Mouse (Mus musculus) regulatory T cell (primary cell): Measurements from ENCODE around the gene Zcchc24.
"Not testable (repeated sequence)": the region's sequence is repeated elsewhere in the genome, so short reads cannot be mapped to it uniquely, and the experiment has no call there.

ENCODE experiments used
- in situ Hi-C: fragments of 300-600 bp; cut with MboI, MseI; formaldehyde crosslinking; loops from one replicate; pipeline ENCODE4 v1.15.1; 2025; ENCODE audit warnings: high pct_unique_total_duplicates

Gene Zcchc24

DNA sequence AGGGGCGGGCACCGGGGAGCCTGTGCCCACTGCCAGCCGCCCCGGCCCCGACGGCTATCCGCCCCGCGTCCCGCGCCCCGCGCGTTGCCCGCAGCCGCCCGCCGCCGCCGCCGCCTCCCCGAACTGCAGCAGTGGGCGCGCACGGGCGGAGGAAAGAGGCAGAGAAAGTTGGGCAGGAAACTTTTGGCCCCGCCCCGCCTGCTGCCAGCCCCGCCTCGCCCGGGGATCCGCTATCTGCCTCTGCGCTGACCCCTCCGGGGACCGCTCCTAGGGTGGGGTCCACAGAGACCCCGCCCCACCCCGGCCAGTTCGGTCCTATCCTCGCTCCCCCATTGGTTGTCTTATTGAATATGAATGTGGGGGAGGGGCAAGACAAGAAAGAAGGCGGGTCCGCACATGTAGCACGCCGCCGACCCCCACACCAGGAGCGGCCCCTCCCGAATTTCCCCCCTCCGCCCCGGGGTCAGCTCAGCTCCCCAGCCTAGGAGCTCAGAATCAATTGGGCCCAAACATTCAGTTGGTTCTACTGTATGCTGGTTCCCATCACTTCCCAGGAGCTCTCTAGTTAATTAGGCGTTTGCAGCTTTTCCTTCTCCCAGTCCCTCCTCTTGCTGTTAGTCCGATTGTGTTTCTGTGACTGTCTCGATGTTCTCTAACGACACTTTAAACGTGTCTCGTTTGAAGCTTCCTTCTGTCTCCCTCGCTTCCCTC lies at the start of gene Zcchc24:
TSS of gene Zcchc24 (minus strand) at position 125 of the 711 bp plus-strand sequence.
- in situ Hi-C loops, result no loop called here

DNA sequence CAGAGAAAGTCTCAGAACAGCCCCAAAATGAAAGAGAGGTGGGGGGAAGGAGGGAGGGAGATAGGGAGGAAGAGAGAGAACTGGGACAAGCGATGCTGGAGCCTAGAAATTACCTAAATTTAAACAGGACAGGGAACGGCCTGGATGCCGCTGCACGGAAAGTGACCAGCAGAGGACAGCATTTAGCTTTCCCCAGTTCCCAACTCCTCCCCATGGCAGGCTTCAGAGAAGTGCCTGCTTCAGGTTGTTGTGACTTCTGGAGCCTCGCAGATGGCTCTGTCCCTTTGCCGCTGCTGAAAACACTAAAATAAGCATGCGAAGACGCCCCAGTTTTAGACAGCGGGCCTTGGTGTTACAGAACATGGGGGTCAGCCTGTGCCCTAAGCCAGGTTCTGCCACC lies 47.6 kb upstream of the Zcchc24 start:
- in situ Hi-C loops, result no loop called here

GRCm38 (mm10) chr14:25814140-25814539 lies 45.3 kb upstream of the Zcchc24 start:
- in situ Hi-C loops, result no loop called here

- in situ Hi-C loops, result not testable (repeated sequence)
Measured at GRCm38 (mm10) chr14:25811026-25811425, 42.2 kb upstream of the Zcchc24 start.

DNA sequence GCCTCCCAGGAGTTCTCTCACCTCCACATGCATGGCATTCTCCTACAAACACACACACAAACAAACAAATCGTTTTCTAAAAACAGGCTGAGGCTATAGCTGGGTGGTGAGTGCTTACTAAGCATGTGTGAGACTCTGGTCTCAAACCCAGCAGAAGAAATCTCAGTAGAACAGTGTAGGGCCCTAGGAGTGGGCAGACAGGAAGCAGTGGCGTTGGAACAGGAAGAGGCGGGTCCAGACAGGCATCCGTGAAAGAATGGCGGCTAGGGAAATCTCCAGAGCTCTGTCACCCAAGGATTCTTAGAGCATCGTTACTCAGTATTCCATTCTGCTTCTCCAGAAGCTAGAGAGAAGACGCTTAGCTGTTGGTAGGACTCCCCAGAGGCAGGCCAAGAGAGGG lies 37.7 kb upstream of the Zcchc24 start:
- in situ Hi-C loops, result no loop called here

DNA sequence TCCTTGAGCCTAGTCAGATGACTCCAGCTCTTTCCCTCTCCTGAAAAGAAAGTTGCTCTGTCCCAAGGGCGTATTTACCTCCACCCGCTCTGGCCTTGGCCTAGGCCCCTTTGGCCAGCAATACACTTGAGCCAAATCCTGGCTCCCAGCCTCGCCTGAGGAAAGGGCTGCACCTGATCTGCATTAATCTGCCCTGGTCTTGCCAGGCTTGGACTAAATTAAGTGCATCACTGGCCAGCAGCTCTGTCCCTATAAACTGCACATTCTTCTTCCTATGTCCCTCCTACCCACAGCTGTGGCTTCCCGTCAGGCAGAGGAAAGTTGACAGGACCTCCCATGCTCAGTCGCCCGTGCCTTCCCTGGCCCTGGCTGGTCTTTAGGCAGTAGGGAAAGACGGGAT lies 37.0 kb upstream of the Zcchc24 start:
- in situ Hi-C loops, result no loop called here

DNA sequence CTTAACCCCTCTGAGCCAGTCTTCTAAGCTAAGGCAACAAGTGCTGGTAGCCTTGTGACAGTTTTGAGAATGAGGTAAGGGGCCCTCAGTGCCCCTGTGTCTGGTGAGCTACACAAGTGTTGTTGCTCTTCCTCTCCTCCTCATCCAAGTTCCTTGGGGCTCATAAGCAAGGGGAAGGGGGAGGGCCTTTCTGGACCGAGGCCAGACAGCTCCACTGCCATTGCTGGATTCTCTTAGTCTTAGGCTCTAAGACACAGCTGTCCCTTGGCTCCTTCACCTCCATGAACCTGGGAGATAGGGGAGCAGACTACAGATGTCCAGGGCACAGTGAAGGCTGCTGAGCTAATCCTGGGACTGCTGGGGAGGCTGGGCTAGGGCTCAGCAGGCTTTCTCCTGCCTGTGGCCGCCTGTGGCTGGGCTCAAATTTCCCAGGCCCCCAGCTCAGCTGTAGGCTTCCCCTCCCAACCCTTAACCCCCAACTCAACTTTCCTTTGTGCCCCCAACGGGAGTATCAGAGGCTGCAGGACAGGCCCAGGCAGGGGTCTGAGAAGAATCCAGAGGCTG lies 34.5 kb upstream of the Zcchc24 start:
- in situ Hi-C loops, result no loop called here

DNA sequence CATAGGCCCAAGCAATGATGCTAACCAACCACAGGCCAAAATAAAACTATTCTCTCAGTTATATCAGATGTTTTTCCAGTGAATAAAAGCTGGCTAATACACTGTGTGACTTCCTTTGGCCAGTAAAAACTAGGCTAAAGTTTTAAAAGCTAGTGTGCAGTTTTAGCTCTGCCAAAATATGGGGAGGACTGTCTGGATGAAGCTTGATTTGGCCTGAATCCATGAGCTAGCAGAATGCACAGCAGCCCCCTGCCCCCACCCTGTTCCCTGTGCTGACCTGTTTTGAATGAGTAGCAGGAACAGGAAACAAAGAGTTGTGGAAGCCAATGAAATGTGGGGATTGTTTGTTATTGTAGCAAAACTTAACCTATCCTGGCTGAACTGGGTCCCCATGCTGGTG lies 33.7 kb upstream of the Zcchc24 start:
- in situ Hi-C loops, result no loop called here

DNA sequence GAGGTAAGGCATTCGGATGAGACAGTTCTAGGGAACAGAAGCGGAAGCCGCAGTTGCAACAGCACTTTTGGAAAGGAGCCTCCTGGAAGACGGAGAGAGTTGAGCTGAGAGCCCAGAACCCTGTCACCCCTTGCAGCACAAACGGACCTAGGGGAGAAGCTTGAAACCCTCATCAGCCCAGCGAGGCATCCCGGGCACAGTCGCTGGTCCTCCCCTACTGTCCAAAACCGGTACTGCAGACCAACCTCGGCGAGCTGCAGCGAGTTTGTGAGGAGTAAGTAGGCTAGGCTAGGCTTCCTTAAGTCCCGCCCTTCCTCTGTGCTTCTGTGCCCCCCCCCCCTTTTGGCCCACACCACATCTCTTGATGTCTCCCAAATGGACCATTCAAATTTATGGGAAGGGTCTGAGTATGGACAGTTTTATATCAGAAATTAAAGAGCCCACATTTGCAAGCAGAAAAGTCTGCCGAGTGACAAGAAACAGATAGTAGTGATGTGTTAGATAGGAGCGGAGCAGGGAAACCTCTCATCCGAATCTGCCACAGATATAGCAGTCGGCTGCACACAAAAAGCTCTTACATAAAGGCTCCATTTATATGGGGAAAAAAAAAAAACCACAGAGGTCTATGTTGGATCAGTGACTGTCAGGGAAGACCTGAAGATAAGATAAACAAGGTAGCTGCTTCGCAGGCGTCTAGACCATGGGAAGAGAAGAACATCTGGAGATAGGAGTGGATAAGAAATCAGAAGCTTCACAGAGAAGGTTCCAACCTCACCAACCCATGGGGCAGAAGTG lies 31.5 kb upstream of the Zcchc24 start:
- in situ Hi-C loops, result no loop called here

GRCm38 (mm10) chr14:25796619-25797018 lies 27.8 kb upstream of the Zcchc24 start:
- in situ Hi-C loops, result no loop called here

DNA sequence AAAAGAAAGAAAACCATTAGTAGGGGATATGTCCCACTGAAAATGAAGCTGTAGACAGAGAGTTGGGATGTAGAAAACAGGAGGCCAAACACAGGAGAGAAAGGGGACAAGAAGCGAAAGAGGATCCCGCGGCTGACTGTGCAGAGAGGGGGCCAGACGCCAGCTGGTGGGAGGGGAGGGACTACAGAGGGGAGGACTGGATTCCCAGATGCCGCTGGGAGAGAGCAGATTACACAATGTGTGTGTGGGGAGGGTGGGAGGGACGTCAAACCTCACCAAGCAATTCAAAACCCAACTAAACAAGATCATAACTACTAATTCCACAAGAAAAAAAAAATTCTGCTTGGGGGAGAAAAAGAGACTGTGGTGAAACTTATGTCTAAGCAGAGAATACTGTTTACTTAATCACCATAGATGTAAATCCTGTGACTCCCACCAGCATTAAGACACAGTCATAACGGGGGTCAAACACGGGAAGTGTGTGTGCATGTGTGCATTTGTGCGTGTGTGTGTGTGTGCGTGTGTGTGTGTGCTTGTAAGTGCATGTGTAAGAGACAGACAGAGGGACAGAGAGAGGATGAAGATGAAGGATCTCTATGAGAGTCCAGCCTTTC lies 26.8 kb upstream of the Zcchc24 start:
- in situ Hi-C loops, result no loop called here

DNA sequence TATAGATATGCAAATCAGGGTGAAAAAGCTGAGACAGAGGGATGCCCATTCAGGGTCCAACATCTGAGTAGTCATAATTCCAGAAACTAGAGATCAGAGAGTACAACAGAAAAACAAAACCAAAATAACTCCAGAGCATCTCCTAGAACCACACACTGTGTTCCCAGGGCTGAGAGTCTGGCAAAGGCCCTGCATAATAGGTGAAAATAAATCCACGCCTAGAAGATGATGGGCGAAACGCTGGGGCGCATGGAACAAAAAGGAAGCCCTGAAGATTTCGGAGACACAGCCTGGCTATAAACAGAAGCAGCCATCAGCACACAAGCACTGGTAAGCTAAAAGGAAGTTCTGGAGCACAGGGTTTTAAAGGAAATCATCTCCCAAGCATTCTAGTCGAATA lies 26.2 kb upstream of the Zcchc24 start:
- in situ Hi-C loops, result no loop called here

- in situ Hi-C loops, result no loop called here
Measured at GRCm38 (mm10) chr14:25794331-25794730, 25.5 kb upstream of the Zcchc24 start.

- in situ Hi-C loops, result no loop called here
Measured at GRCm38 (mm10) chr14:25790768-25791302, 22.0 kb upstream of the Zcchc24 start.

DNA sequence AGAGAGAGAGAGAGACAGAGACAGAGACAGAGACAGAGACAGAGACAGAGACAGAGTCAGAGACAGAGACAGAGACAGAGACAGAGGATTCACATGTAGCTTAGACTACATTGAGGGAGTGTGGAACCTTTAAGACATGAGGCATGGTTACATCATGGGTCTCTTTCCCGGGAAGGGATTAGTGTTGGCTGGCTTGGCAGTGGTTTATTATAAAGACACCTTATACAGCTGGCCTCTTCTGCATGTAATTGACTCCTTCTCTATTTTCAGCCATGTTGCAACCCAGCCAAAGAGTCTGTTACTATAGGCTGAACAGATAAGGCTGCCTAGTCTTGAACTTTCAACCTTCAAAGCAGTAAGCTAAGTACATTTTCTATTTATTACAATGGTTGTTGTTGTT lies 21.1 kb upstream of the Zcchc24 start:
- in situ Hi-C loops, result no loop called here

DNA sequence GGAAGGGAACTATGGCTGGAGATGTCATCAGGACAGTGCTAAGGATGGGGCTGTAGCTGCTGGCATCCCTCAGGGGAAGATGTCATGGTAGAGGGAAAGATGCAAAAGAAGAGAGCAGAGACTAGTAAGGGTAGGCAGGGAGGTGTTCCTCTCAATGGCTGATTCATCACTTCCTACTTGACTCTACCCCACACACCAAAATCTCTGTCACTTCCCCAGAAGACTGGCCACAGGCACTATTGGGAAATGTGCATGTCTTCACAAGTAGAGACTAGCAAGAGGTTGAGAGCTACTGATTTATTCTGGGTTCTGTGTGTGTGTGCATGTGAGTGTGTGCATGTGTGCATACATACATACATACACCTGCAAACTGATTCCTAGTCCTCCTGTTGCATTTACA lies 20.4 kb upstream of the Zcchc24 start:
- in situ Hi-C loops, result no loop called here

GRCm38 (mm10) chr14:25788201-25788600 lies 19.4 kb upstream of the Zcchc24 start:
- in situ Hi-C loops, result no loop called here

GRCm38 (mm10) chr14:25787387-25787910 lies 18.6 kb upstream of the Zcchc24 start:
- in situ Hi-C loops, result no loop called here

- in situ Hi-C loops, result no loop called here
Measured at GRCm38 (mm10) chr14:25786959-25787358, 18.1 kb upstream of the Zcchc24 start.

GRCm38 (mm10) chr14:25785210-25785609 lies 16.4 kb upstream of the Zcchc24 start:
- in situ Hi-C loops, result no loop called here

- in situ Hi-C loops, result no loop called here
Measured at GRCm38 (mm10) chr14:25783220-25783619, 14.4 kb upstream of the Zcchc24 start.

DNA sequence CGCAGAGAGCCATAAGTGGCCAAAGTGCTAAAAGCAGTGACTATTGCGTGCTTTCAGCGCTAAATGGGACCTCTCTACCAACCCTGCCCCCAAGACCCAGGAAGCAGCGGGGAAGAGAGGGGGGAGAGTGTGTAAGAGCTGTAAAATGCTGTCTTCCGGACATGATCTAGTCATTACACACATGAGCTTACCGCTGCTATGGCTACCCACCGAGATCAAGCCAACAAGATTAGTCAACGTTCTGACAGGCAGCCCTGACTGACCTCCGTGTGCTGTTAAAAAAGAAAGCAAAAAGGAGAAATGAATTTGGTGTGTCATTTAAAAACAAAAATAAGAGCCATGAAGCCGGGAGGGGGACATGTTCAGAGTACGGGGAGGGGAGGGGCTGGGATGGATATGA lies 11.8 kb upstream of the Zcchc24 start:
- in situ Hi-C loops, result no loop called here
